Mouse (Mus musculus) kidney, adult 8-10 months (tissue): ENCODE measurements around the gene Pgk2.
"Not testable (repeated sequence)": the region's sequence is repeated elsewhere in the genome, so short reads cannot be mapped to it uniquely, and the experiment has no call there.

ENCODE experiments used
- DNase-seq, 2 experiments: peaks; one replicate each; pipeline ENCODE4 v3.0.0; 2022

Pgk2 gene

DNA sequence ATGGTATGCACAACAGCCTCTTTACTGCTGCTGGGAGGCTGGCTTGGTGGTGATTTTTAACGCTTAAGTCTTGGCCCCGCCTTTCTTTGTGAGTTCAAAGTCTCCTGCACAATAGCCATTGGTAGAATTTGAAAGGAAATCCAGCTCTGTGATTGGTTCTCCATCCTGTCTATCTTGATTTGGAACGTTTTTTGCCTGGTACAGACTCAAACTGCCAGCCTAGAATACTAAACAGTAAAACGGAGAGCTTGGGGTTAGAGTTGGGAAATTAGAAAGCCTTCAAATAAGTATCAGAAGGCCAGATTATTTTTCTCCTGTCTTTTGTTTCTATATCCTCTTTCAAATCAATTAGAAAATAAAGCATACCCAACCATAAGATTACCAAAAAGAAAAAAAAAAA lies at the start of gene Pgk2:
TSS of gene Pgk2 (minus strand) at position 101 of the 400 bp plus-strand sequence.
- no peak for DNase-seq

DNA sequence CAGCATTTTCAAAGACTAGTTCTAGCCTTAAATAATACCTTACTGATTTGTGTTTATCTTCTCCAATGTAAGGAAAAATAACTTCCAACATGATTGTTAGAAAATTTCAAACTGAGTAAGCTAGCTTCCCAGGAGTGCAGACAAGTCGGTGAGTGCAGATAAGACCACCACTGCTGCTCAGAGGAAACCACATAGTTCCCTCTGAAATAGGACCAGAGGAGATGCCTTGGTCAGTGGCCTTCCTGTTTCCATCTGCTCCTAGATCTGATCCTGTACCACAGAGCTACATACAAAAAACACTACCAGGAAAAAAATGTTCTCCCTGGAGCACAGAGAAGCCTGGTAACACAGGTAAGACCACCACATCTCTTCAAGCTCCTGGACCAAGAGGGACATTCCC lies 44.0 kb upstream of the Pgk2 start:
- DNase-seq: no peak

DNA sequence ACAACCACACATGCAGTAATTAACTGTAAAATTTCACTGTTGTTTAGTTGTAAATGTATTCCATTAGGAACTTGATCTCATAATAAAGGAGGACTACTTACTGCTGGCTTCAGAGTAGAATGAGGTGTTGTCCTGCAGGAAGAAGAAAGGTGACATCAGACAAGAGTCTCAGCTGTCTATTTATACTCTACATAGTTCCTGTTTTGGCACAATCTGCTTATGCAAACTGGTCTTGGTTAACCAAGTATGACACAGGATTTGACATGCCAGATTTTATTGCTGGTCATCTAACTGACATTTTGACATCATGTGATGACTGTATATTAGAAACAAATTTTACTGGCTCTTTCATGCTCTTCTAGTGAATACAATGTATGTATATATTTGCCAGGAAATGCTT lies 33.7 kb upstream of the Pgk2 start, which contains the start of gene Crisp3:
TSS of gene Crisp3 (minus strand) at position 154 of the 400 bp plus-strand sequence.
- DNase-seq: no peak

DNA sequence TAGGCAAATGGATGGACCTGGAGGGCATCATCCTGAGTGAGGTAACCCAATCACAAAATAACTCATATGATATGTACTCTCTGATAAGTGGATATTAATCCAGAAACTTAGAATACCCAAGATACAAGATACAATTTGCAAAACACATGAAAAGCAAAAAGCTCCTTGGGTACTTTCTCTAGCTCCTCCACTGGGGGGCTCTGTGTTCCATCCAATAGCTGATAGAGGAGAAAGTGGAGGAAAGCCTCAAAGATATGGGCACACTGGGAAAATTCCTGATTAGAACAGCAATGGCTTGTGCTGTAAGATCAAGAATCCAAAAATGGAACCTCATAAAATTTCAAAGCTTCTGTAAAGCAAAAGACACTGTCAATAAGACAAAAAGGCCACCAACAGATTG lies 6.6 kb downstream of the Pgk2 start:
- DNase-seq: not testable (repeated sequence)

DNA sequence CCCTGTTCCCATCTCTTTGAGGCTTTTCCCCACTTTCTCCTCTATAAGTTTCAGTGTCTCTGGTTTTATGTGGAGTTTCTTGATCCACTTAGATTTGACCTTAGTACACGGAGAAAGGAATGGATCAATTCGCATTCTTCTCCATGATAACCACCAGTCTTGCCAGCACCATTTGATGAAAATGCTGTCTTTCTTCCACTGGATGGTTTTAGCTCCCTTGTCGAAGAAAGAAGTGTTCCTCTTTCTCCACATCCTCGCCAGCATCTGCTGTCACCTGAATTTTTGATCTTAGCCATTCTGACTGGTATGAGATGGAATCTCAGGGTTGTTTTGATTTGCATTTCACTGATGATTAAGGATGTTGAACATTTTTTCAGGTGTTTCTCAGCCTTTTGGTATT lies 18.2 kb downstream of the Pgk2 start:
- not testable (repeated sequence) for DNase-seq

DNA sequence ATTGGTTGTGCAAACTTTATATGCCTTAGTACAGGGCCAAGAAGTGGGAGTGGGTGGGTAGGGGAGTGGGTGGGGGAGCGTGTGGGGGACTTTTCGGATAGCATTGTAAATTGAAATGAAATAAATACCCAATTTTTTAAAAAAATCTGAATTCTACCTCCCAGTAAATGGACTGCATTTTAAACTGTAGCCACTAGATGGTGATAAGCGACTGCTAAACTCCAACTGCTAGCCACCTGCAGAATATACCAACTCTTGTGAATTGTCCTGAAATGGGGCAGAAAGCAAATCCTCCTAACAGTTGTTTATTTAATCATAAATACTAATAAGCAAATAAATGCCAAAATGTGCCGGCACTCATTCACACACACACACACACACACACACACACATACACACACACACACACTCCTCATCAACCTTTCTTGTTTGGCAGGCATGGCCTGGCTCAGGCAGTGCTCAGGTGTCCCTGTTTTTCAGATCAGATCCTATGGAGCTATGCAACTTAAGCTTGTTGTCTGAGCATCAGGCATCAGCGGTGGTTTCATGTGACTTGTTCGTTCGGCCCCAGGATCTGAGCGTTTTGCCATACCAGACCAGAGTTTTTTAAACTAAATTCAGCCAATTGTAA lies 50.6 kb downstream of the Pgk2 start:
- not testable (repeated sequence) for DNase-seq
